8 mouse cellular contexts compared by ENCODE assay signal in the genomic region with DNA sequence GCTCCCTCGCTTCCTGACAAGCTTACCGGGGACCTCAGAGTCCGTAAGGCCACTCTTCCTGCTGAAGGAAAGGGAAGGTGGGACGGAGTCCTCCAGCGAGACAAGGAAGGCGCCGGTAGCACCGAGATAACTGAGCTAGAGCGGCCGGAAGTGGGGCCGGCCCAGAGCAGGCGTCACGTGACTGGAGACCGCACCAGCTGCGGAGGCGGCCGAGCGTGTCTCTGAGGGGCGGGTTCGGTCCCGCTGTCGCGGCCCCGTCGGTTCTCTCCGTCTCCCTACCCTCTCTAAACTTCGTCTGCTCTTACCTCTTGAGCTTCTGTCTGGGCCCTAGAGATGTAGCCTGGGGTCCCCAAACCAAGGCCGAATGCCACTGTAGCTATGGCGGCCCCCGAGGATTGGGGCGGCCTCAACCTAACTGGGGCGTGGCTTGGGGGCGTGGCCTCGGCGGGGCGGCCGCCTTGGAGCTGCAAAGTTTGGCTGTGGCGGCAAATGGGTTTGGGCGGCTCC. TPM values are rescaled to one million over a fixed set of nuclear protein-coding genes. Genes with fewer than 3 reads are reported as not detected.
DNase-seq lines count a peak whose midpoint lies in the region; ATAC-seq lines count a peak whose summit lies in the region.

A gene (minus strand): TSS at position 393 of the 507 bp plus-strand sequence.

- 0% methylated on average over 35 of the region's 39 CpGs for WGBS in lung, embryonic 16.5 days

- H3K4me2 ChIP-seq in lung, embryonic 16.5 days (ENCODE audit: low read depth, low read length) = peak within 1 kb of the TSS; percentile 54

- peak within 1 kb of the TSS; percentile 54 for H3K4me3 ChIP-seq in lung, embryonic 16.5 days (ENCODE audit: low read length)

- H3K9ac ChIP-seq in lung, embryonic 16.5 days (ENCODE audit: low read length) = peak within 1 kb of the TSS; percentile 63

- H3K4me1 ChIP-seq in lung, embryonic 16.5 days (replicated peaks; ENCODE audit: control insufficient read depth, insufficient read depth, low read length) = no peaks in the 10 kb centered on the region

- peak within 1 kb of the TSS; percentile 53 for H3K27ac ChIP-seq in lung, embryonic 16.5 days (ENCODE audit: low read length)

- peak; percentile 50 to 79 for ATAC-seq in hematopoietic stem cell, adult 5-6 weeks (replicated peaks in 1 of 2; ENCODE audit: insufficient read depth in 1 of 2, low FRiP score in 2 of 2, low TSS enrichment in 1 of 2, low read depth in 1 of 2, poor library complexity in 2 of 2, severe bottlenecking in 2 of 2)
- peak; percentile 93 for ATAC-seq in lung, embryonic 16.5 days (ENCODE audit: low read depth)

- H3K27me3 ChIP-seq in lung, embryonic 16.5 days (ENCODE audit: control insufficient read depth, insufficient read depth, low read depth, low read length) = no peaks in the 10 kb centered on the region

- peaks cover 8% of the 10 kb centered on the region; the same call in 1 of the 2 replicates for H3K36me3 ChIP-seq in lung, embryonic 16.5 days (ENCODE audit: control insufficient read depth, insufficient read depth, low read length)

- no peaks in the 10 kb centered on the region for H3K9me3 ChIP-seq in lung, embryonic 16.5 days (ENCODE audit: control insufficient read depth, low read length)

- DNase-seq in MEL-GATA-1-ER (ENCODE audit: extremely low read depth, low read depth) = peak; percentile 80
- peak; percentile 94 for DNase-seq in cerebellum, adult 8-10 months
- peak; percentile 80 for DNase-seq in forelimb bud, embryonic 11.5 days (ENCODE audit: low read depth, low spot score)
- DNase-seq in layer of hippocampus, adult 9-10 months (ENCODE audit: low spot score) = peak; percentile 77
- peak; percentile 89 for DNase-seq in ovary, postnatal 10 days (ENCODE audit: low spot score)
- peak; percentile 91 to 97 for DNase-seq in thymus, postnatal 10 days (ENCODE audit: low spot score in 2 of 2)

RNA-seq across cellular contexts. Expression of the gene that starts here (rescaled TPM):
- total RNA-seq in hematopoietic stem cell, adult 5-6 weeks (2017) = 61.1 and 80.3 TPM in 2 replicates
- polyA plus RNA-seq in lung, embryonic 16.5 days (2015; fragmentation: Nextera tagmentation; extraction: Ambion mirVana) = 44.2 and 44.9 TPM in 2 replicates

Comparison
In these comparisons a context has a peak if more than half of its experiments do, and no peak if none do; other contexts are left out.
1. Peak in every context shown above with its lines: DNase-seq, ATAC-seq, H3K4me3 ChIP-seq and H3K27ac ChIP-seq.